Mouse (Mus musculus) ZHBTc4 (cell line): ENCODE measurements at regions not wholly inside any gene's neighbourhood (a gene's known extent, or its start where the extent isn't known, plus 50 kb on each side); places are given as distances from the start of the nearest gene placed in this dataset.

Source experiments
- DNase-seq: peaks from one replicate; pipeline ENCODE4 v3.0.0-alpha.2; 2011; ENCODE audit warnings: low read depth, low spot score

DNA sequence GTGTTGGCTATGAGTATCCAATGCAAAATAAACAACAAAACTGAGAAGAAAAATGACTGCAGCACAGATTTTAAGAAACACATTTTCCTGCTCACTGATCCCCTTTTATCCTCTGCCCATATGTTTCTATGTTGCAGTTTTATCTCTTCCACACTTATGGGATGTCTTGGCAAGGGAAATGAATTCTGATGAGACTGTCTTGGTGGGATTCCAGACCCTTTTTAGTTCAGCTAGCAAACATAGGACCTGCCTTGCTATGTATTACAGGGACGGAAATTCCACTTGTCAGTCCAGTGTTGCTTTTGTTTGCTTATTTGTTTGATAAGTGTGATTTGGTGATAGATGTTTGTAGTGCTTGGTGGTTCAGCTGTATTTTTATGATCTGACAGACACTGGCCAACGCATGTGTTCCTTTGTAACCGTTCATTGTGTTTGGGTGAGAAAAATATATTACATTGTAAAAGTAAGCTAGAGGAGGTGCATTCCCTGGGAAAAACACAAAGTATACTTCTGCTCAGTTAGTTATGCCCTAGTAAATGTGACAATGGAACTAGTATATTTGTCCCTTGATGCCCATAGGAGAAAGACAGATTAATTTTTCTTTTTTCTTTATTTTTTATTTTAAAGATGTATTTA is 1516.2 kb downstream of the Tbl1xr1 start:
- DNase-seq = no peak

- DNase-seq = no peak
Measured at GRCm38 (mm10) chr3:23601469-23601868, 1525.0 kb downstream of the Tbl1xr1 start.

DNA sequence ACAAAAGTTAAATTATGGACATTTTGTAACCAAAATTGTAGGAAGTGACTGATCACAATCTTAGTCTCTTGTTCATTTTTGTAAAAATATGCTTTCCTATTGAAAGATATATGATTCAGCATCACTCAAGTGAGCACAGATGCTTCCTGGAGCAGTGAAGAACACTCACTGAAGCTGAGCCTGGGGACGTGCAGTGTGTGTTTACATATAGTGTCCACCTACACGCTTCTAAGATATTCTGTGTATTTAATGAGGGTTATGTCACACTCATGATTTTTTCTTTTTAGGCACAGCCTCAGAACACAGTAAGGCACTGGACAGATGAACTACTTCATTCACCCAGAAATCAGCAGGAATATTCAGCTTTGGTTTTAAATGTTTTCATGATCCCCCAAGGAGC is 1533.6 kb downstream of the Tbl1xr1 start:
- DNase-seq = no peak

DNA sequence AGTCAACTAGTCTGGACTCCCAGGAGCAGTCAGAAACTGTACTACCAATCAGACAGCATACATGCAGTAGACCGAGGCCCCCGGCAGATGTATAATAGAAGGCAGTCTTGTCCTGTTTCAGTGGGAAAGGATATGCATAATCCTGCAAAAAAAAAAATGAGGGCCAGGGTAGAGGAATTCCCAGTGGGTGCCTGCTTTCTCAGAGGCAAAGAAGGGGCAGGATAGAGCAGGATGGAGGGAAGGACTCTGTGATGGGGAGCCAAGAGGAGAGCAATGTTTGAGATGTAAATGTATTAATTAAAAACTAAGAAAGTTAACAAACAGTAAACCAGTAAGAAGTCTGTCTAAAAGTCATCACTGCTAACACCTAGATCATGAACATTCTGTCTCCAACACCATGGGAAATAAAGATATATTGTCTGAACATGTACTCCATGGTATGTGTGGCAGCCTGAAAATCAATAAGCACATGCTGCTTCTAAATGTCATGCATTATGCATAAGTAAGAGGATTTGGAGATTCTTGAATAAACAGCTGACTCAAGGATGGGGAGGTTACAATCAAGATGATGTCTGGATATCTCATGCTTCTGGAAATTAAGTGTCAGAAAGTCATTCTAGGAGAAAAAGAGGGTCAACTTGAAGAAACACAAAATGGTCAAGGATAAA is 1485.3 kb downstream of the Naaladl2 start:
- DNase-seq = no peak

GRCm38 (mm10) chr3:23706748-23707147 is 1437.3 kb downstream of the Naaladl2 start:
- DNase-seq = no peak
